Mouse (Mus musculus): ENCODE measurements at regions not wholly inside any gene's neighbourhood (a gene's known extent, or its start where the extent isn't known, plus 50 kb on each side); places are given as distances from the start of the nearest gene placed in this dataset.

GRCm38 (mm10) chr3:9174517-9174832 lies 435.4 kb downstream of the Zfp704 start:
- TF ChIP-seq POLR2A (IDR thresholded peaks at IDR 0.05; ENCODE audit: borderline replicate concordance, extremely low read depth, low read depth, low read length) (no peak), CTCF (IDR thresholded peaks at IDR 0.05; ENCODE audit: insufficient read depth, low read length) (no peak)
